In the genomic region with DNA sequence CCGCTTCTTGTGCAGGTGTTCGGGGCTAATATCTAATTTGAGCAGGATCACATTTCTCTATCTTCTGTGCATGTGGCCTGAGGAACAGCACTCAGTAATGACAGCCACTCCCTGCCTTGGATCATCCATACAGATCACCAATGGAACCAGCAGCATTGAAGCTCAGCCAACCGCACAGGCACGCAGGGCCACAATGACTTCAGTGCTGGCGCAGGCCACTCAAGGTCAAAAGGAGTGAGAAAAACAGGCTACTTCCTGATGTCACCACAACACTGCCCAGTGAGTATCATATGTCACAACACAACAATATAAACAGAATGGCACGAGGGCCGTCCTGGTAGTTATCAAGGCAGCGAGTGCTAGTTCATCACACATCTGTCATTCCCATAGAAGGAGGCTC, we compare ENCODE assay signal across 26 mouse cellular contexts. TPM values are rescaled to one million over a fixed set of nuclear protein-coding genes. Genes with fewer than 3 reads are reported as not detected.
DNase-seq lines count a peak whose midpoint lies in the region; ATAC-seq lines count a peak whose summit lies in the region.
"Had no signal": no experiment of that assay in that cellular context is flagged by ENCODE, and none has a peak within 500 bp of the region (broad histone marks: within the 10 kb centered on the region; RNA-seq: fewer than 3 reads in every experiment).

No protein-coding gene starts in this region.

- H3K27me3 ChIP-seq in kidney, embryonic 15.5 days: no peaks in the 10 kb centered on the region
- H3K27me3 ChIP-seq: CH12.LX; forebrain, embryonic 13.5 days; heart, embryonic 15.5 days; Patski had no signal

- 56% methylated on average over 8 of the region's 8 CpGs for WGBS in kidney, embryonic 15.5 days

- intact Hi-C loops in gastrocnemius, postnatal 14 days (cut with DNase I; ENCODE audit: low total_unique reads): no loop called here

- no peaks in the 10 kb centered on the region for H3K9me3 ChIP-seq in kidney, embryonic 15.5 days (replicated peaks)
- H3K9me3 ChIP-seq: embryonic facial prominence, embryonic 10.5 days; forebrain, embryonic 13.5 days; heart, embryonic 15.5 days had no signal

- H3K4me3 ChIP-seq in kidney, embryonic 15.5 days (replicated peaks): no peak overlapping the region
- H3K4me3 ChIP-seq: embryonic facial prominence, embryonic 10.5 days; forebrain, embryonic 13.5 days; heart, embryonic 15.5 days had no signal

- no peaks in the 10 kb centered on the region for H3K36me3 ChIP-seq in kidney, embryonic 15.5 days
- H3K36me3 ChIP-seq: embryonic facial prominence, embryonic 10.5 days; heart, embryonic 15.5 days had no signal

- H3K9ac ChIP-seq in kidney, embryonic 15.5 days: no peak overlapping the region
- H3K9ac ChIP-seq: forebrain, embryonic 13.5 days; forebrain, postnatal 0 days; heart, embryonic 15.5 days had no signal

- 0 out of 2 replicates have a peak, but pooled peaks have one; percentile 34 for ATAC-seq in kidney, embryonic 15.5 days (replicated peaks; ENCODE audit: low FRiP score)
- ATAC-seq: activated CD4-positive, CD25-positive, alpha-beta regulatory T cell, adult 4 months; forebrain, embryonic 13.5 days; forebrain, postnatal 0 days; hindbrain, embryonic 16.5 days; inflammation-experienced regulatory T-cells, adult 6 months; intestine, postnatal 0 days; Patski had no signal

- H3K27ac ChIP-seq in kidney, embryonic 15.5 days: no peak overlapping the region
- H3K27ac ChIP-seq: embryonic facial prominence, embryonic 10.5 days; forebrain, embryonic 13.5 days; heart, embryonic 15.5 days had no signal

- H3K4me2 ChIP-seq in kidney, embryonic 15.5 days: no peak overlapping the region
- H3K4me2 ChIP-seq: forebrain, embryonic 13.5 days; heart, embryonic 11.5 days; heart, embryonic 15.5 days had no signal

- H3K4me1 ChIP-seq in kidney, embryonic 15.5 days: peaks cover 11% of the 10 kb centered on the region
- H3K4me1 ChIP-seq: forebrain, embryonic 13.5 days had no signal

- DNase-seq in heart, adult 11 months: peak; percentile 82
- no peak for DNase-seq in heart, adult 9 months (ENCODE audit: low spot score in 2 of 2)
- DNase-seq in kidney, postnatal 10 days: no peak
- peak; percentile 28 for DNase-seq in adrenal gland, postnatal 25 days
- DNase-seq in gastrocnemius, postnatal 14 days: no peak
- DNase-seq: cerebellum, adult 11-12 months; cerebellum, adult 9-10 months; cerebellum, postnatal 25 days; forebrain, postnatal 0 days; gastrocnemius, postnatal 25 days; heart, postnatal 14 days had no signal

RNA-seq across cellular contexts. Expression of gene Tlx3, which starts 23.1 kb away (rescaled TPM):
- polyA plus RNA-seq in kidney, embryonic 15.5 days (2015; fragmentation: Nextera tagmentation; extraction: Ambion mirVana): 0.30 TPM in 1 of 2 replicates, not detected in the other
- 0.27 TPM in 1 of 2 replicates, not detected in the other for total RNA-seq in adrenal gland, postnatal 25 days (2021)
- total RNA-seq in gastrocnemius, postnatal 14 days (2021): not detected
- total RNA-seq: CH12.LX; forebrain, postnatal 0 days; gastrocnemius, adult 18-20 months; gastrocnemius, postnatal 25 days; granulocyte monocyte progenitor cell, adult 5-6 weeks; heart, postnatal 14 days had no signal
- polyA plus RNA-seq: activated CD4-positive, CD25-positive, alpha-beta regulatory T cell, adult 4 months; cortical plate, adult 2 months; forebrain, embryonic 13.5 days; forebrain, postnatal 0 days; heart, embryonic 11.5 days; inflammation-experienced regulatory T-cells, adult 6 months; intestine, postnatal 0 days had no signal

RNA-seq across cellular contexts. Expression of gene Gm12117, which starts 50.0 kb away (rescaled TPM):
- polyA plus RNA-seq in kidney, embryonic 15.5 days (2015; fragmentation: Nextera tagmentation; extraction: Ambion mirVana): not detected in 2 replicates
- not detected in 2 replicates for total RNA-seq in adrenal gland, postnatal 25 days (2021)
- not detected for total RNA-seq in gastrocnemius, postnatal 14 days (2021)
- total RNA-seq: CH12.LX; gastrocnemius, adult 18-20 months; gastrocnemius, postnatal 25 days; granulocyte monocyte progenitor cell, adult 5-6 weeks; heart, postnatal 14 days had no signal
- polyA plus RNA-seq: activated CD4-positive, CD25-positive, alpha-beta regulatory T cell, adult 4 months; embryonic facial prominence, embryonic 10.5 days; embryonic facial prominence, embryonic 14.5 days; forebrain, embryonic 13.5 days; forebrain, postnatal 0 days; heart, embryonic 11.5 days; heart, embryonic 15.5 days; hindbrain, embryonic 16.5 days; inflammation-experienced regulatory T-cells, adult 6 months; intestine, postnatal 0 days; Patski had no signal

Comparison
In these comparisons a context has a peak if more than half of its experiments do, and no peak if none do; other contexts are left out.
1. DNase-seq: peak in heart, adult 11 months (single experiment) and adrenal gland, postnatal 25 days (single experiment); none in heart, adult 9 months (0 of 2), kidney, postnatal 10 days (single experiment) and gastrocnemius, postnatal 14 days (single experiment).